Mouse (Mus musculus) forebrain, embryonic 13.5 days (tissue): ENCODE measurements around the gene Flrt1. TPM values are rescaled to one million over a fixed set of nuclear protein-coding genes. Genes with fewer than 3 reads are reported as not detected.
A peak's percentile ranks its signal among the peaks of the same experiment; 100 is the strongest.

ENCODE experiments used
- ATAC-seq: fragments of 200-750 bp; cut with Nextera tagmentation; 2 replicates; pipeline ENCODE4 v1.8.0; 2017
- H3K27ac ChIP-seq: fragments of 300-500 bp; sonication (generic); 2 replicates; pipeline ENCODE4 v1.5.1; 2015; ENCODE audit warnings: inconsistent platforms, mild to moderate bottlenecking, moderate library complexity
- H3K27me3 ChIP-seq: fragments of 300-500 bp; sonication (generic); 2 replicates; pipeline ENCODE4 v1.6.1; 2015; ENCODE audit warnings: mild to moderate bottlenecking, inconsistent platforms
- H3K36me3 ChIP-seq: fragments of 300-500 bp; sonication (generic); 2 replicates; pipeline ENCODE4 v1.6.1; 2015; ENCODE audit warnings: mild to moderate bottlenecking, inconsistent platforms; ENCODE audit not compliant: poor library complexity, severe bottlenecking
- H3K4me1 ChIP-seq: fragments of 300-500 bp; sonication (generic); 2 replicates; pipeline ENCODE4 v1.6.1; 2015; ENCODE audit warnings: inconsistent platforms
- H3K4me2 ChIP-seq: fragments of 300-500 bp; sonication (generic); 2 replicates; pipeline ENCODE4 v1.6.1; 2015; ENCODE audit warnings: inconsistent platforms, mild to moderate bottlenecking, moderate library complexity
- H3K4me3 ChIP-seq: fragments of 300-500 bp; sonication (generic); 2 replicates; pipeline ENCODE4 v1.5.1; 2015; ENCODE audit warnings: mild to moderate bottlenecking, inconsistent platforms
- H3K9ac ChIP-seq: fragments of 300-500 bp; sonication (generic); 2 replicates; pipeline ENCODE4 v1.6.1; 2015; ENCODE audit warnings: mild to moderate bottlenecking, inconsistent platforms
- H3K9me3 ChIP-seq: fragments of 300-500 bp; sonication (generic); replicated peaks from 2 replicates; pipeline ENCODE4 v1.6.1; 2016; ENCODE audit warnings: inconsistent platforms
- WGBS: fragments of 180-500 bp; shearing (Covaris S2); methylation state at CpG from one replicate; pipeline ENCODE4 v1.1.7; 2015; 5-methylcytosine and 5-hydroxymethylcytosine counted together
- polyA plus RNA-seq: library from polyadenylated mRNA; unstranded; fragments of >200 nt; fragmentation: Nextera tagmentation; extraction: Ambion mirVana; gene quantifications from 2 replicates; pipeline ENCODE4 v1.2.1, GENCODE M21; 2015

Gene Flrt1
- polyA plus RNA-seq, 1 experiment from 2014 or later: 11.3 TPM

DNA sequence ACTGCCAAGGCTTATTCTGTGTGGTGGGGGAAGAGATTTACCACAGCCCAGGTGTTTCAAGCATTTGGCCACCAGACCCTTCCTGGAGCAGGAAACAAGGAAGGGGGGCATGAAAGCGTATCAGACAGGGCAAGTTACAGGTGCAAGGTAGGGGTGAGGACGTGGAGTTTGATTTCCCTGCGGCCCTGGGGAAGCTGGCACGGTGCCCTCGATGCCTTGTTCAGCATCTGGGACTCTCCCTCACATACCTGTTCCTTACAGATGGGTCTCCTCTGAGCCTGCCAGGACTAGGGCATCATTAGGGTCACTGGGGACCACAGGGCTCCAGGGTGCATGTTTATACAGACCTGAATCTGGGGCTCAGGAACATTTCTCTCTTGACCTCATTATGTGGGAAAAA is 12.8 kb downstream of the Flrt1 start:
- no peak for ATAC-seq
- Histone ChIP-seq H3K9me3 (no peaks in the 10 kb centered on the region), H3K9ac (peak overlapping the region; percentile 26; the same call in 1 of the 2 replicates), H3K4me1 (peaks cover 64% of the 10 kb centered on the region), H3K4me3 (no peak overlapping the region), H3K27me3 (peaks cover 8% of the 10 kb centered on the region; the same call in 1 of the 2 replicates), H3K36me3 (peaks cover 14% of the 10 kb centered on the region; the same call in 1 of the 2 replicates), H3K4me2 (no peak overlapping the region), H3K27ac (peak overlapping the region; percentile 93; the same call in 1 of the 2 replicates)
- WGBS: 74% methylated on average over 5 of the region's 5 CpGs

DNA sequence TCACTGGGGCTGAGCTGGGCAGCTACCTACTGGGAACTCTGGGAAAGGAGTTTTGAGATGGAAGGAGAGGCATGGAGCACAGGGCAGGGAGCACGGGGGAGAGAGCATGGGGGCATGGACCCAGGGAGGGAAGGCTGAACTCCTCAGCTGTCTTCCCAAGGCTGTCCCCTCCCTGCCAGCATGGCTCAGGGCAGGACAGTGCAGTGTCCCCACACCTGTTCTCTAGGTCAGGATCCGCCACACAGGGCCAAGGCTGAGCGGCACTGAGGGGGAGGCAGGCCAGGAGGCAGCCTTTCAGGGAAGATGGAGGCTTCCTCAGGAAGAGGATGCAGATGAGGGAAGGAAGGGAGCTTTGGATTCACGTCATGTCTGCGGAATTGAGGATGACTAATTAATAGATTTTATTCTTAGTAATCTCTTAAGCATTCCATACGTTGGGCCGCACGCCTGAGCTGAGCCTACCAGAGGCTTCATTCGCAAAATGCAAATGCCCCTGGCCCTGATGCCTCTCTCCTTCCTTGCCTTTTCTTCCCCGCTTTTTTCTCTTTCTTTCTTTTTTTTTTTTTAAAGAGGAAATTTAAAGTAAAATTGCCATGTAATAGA is 14.0 kb downstream of the Flrt1 start:
- WGBS: 31% methylated on average over 10 of the region's 10 CpGs
- Histone ChIP-seq H3K4me2 (no peak overlapping the region), H3K9ac (peak overlapping the region; percentile 1; the same call in 1 of the 2 replicates), H3K27ac (peak overlapping the region; percentile 93), H3K4me1 (peaks cover 71% of the 10 kb centered on the region), H3K9me3 (no peaks in the 10 kb centered on the region), H3K36me3 (peaks cover 14% of the 10 kb centered on the region; the same call in 1 of the 2 replicates), H3K4me3 (no peak overlapping the region), H3K27me3 (0 out of 2 replicates have a peak, but pooled peaks cover 4% of the 10 kb centered on the region)
- peak; percentile 9; the same call in 1 of the 2 replicates for ATAC-seq

DNA sequence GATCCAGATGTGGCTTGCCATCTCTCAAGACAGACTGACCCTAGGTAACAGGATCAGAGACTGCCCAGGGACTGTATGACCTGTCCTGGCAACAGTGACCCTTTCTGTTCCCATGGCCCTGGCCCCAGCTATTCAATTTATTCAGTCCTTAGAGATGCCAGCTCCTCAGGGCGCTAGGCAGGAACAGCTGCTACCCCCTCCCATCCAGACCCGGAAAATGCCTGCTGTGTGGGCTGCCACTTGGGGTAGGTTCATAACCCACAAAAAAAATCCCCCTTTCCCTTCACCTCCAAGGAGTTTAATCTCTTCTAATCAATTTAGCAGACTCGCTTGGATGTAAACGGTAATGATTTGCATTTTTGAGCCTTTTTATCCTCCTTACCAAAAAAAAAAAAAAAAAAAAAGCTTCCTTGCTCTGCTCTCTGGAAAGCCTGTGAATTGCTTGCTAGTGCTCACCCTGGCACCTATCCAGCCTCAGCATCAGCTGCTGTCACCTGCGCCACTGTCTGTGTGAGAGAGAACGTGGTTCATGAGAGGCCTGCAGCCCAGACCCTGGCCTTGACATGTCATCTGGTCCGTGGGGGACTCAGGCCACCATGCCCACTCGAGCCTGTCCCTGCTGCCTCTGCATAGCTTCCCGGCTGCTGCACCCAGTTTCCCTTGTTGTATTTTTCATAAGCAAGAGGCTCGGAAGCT is 15.0 kb downstream of the Flrt1 start:
- Histone ChIP-seq H3K9ac (peak overlapping the region; percentile 14; the same call in 1 of the 2 replicates), H3K27ac (peak overlapping the region; percentile 93), H3K4me1 (peaks cover 67% of the 10 kb centered on the region), H3K9me3 (no peaks in the 10 kb centered on the region), H3K4me3 (no peak overlapping the region), H3K36me3 (peaks cover 7% of the 10 kb centered on the region; the same call in 1 of the 2 replicates), H3K4me2 (peak overlapping the region; percentile 6; the same call in 1 of the 2 replicates), H3K27me3 (0 out of 2 replicates have a peak, but pooled peaks cover 3% of the 10 kb centered on the region)
- ATAC-seq: peak; percentile 60
- 7% methylated on average over 10 of the region's 10 CpGs for WGBS

DNA sequence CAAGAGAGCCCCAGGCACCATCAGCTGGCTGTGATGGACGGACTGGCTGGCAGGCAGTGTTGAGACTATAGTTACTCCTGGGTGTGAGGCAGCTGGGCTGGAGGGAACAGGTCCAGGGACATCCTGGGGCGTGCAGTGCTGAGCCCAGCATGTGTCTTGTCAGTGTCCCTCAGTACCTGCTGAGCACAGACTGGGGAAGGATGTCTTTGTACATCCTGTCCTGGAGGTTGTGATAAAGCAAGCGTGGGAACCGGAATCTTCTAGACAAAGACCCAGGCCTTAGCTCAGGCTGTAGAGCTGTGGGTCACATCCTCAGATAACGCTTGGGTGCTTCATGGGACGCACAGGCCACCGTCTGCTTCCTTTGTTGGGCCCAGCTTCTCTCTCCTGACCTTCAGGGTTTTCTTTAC is 15.7 kb downstream of the Flrt1 start:
- peak overlapping the region; percentile 93 for H3K27ac ChIP-seq
- 0 out of 2 replicates have a peak, but pooled peaks cover 3% of the 10 kb centered on the region for H3K27me3 ChIP-seq
- peaks cover under 1% of the 10 kb centered on the region; the same call in 1 of the 2 replicates for H3K36me3 ChIP-seq
- 40% methylated on average over 7 of the region's 7 CpGs for WGBS
- no peak overlapping the region for H3K4me2 ChIP-seq
- peaks cover 74% of the 10 kb centered on the region for H3K4me1 ChIP-seq
- no peak overlapping the region for H3K4me3 ChIP-seq
- H3K9me3 ChIP-seq: no peaks in the 10 kb centered on the region
- ATAC-seq: no peak
- H3K9ac ChIP-seq: peak overlapping the region; percentile 14; the same call in 1 of the 2 replicates

DNA sequence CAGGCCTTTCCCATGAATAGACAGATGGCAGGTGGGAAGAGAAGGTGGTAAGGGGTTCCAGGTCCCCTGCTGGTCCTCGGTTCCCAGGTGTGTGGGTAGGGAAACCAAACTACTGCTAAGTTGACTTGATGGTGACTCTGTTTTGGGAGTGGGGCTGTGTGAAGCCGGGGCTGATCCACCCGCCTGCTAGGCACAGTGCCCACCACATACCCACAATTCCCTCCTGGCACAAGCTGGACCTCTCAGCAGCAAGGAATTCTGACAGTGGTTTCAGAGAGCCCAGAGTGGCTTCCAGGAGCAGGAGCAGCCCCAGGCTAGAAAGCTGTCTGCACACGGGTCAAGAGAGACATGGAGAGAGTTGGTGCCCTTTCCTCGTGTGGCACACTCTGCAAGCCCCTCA is 16.5 kb downstream of the Flrt1 start:
- Histone ChIP-seq H3K27ac (peak overlapping the region; percentile 55; the same call in 1 of the 2 replicates), H3K9me3 (no peaks in the 10 kb centered on the region), H3K4me3 (no peak overlapping the region), H3K4me2 (no peak overlapping the region), H3K27me3 (0 out of 2 replicates have a peak, but pooled peaks cover 3% of the 10 kb centered on the region), H3K36me3 (no peaks in the 10 kb centered on the region), H3K9ac (no peak overlapping the region), H3K4me1 (peaks cover 82% of the 10 kb centered on the region)
- no peak for ATAC-seq
- WGBS: 69% methylated on average over 5 of the region's 5 CpGs

DNA sequence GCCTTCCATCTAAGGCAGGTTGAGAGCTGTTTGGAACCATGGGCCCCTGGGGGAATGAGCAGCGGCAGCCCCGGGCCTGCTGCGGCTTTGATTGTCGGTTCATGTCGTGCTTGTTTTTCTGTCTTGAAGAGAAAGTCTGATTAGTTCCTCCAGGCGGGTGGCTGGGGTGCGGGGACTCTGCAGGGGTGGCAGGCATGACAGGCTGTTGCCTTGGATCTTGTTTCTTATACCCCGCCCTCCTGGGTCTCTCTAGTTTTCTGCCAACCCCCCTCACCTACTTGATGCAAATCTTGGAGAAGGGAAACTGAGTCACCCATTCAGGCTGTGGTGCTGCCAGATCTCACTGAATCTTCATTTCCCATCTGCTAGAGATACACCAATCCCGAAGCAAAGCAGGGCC is 17.0 kb downstream of the Flrt1 start:
- Histone ChIP-seq H3K9me3 (no peaks in the 10 kb centered on the region), H3K4me3 (no peak overlapping the region), H3K4me1 (peaks cover 85% of the 10 kb centered on the region), H3K9ac (no peak overlapping the region), H3K36me3 (no peaks in the 10 kb centered on the region), H3K27ac (peak overlapping the region; percentile 55), H3K4me2 (no peak overlapping the region), H3K27me3 (0 out of 2 replicates have a peak, but pooled peaks cover 3% of the 10 kb centered on the region)
- WGBS: 12% methylated on average over 9 of the region's 9 CpGs
- no peak for ATAC-seq

DNA sequence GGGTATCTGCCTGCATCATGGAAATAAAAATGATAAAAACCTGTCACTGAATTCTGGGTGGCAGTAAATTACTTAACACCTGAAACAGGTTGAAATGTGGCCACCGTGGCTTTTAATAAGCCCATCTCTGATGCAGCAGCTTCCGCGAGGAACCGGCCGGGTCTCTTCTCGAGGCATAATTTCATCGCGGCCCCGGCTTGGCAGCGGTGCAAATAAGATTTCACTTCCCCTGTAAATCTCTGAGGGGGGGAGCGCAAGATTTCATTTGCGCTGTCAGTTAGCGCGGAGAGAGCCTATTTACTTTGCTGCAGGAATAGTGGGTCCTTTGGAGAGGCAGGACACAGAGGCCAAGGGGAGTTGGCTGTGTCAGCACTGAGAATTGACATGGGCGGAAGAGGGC is 20.8 kb downstream of the Flrt1 start:
- ATAC-seq: no peak
- WGBS: 46% methylated on average over 15 of the region's 15 CpGs
- Histone ChIP-seq H3K27ac (peak overlapping the region; percentile 89), H3K36me3 (no peaks in the 10 kb centered on the region), H3K27me3 (0 out of 2 replicates have a peak, but pooled peaks cover 3% of the 10 kb centered on the region), H3K9ac (no peak overlapping the region), H3K4me1 (peaks cover 70% of the 10 kb centered on the region), H3K4me3 (no peak overlapping the region), H3K9me3 (no peaks in the 10 kb centered on the region), H3K4me2 (no peak overlapping the region)

DNA sequence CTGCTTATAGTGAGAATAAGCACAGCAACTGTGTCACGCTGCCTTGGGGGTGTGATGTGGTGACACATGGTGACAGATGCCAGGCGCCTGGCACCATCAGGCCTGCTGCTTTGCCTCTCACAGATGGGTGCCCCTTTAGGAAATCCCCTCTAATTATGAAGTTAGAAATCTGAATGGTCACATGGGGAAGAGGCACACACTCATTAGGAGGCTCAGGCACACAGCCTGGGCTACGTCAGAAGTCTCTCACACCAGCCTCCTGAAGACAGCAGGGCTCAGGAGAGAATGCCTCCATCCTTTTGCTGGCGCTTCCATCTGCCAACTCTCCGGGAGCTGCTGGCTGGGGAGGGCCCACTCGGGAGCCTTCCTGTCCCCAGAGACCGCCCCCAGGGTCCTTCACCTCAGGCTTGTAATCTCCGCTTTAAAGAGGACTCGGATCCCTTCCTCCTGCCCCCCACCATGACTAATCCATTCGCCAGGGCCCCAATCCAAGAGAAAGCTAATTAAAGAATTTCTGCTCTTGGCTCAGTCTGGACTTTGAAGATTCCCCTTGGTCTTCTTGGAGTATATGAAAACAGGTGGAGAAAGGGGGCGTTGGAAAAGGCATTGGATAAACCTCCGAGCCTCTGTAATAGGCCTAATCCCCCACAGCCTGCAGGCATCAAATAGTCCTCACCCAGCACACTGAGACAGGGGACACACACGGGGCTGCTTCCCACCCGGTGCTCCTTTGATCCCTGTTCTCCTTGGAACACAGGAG is 22.3 kb downstream of the Flrt1 start:
- Histone ChIP-seq H3K9ac (no peak overlapping the region), H3K9me3 (no peaks in the 10 kb centered on the region), H3K27me3 (peaks cover 6% of the 10 kb centered on the region; the same call in 1 of the 2 replicates), H3K4me1 (peaks cover 63% of the 10 kb centered on the region), H3K27ac (peak overlapping the region; percentile 89), H3K4me2 (no peak overlapping the region), H3K4me3 (no peak overlapping the region), H3K36me3 (no peaks in the 10 kb centered on the region)
- 12% methylated on average over 14 of the region's 14 CpGs for WGBS
- peak; percentile 90 for ATAC-seq

DNA sequence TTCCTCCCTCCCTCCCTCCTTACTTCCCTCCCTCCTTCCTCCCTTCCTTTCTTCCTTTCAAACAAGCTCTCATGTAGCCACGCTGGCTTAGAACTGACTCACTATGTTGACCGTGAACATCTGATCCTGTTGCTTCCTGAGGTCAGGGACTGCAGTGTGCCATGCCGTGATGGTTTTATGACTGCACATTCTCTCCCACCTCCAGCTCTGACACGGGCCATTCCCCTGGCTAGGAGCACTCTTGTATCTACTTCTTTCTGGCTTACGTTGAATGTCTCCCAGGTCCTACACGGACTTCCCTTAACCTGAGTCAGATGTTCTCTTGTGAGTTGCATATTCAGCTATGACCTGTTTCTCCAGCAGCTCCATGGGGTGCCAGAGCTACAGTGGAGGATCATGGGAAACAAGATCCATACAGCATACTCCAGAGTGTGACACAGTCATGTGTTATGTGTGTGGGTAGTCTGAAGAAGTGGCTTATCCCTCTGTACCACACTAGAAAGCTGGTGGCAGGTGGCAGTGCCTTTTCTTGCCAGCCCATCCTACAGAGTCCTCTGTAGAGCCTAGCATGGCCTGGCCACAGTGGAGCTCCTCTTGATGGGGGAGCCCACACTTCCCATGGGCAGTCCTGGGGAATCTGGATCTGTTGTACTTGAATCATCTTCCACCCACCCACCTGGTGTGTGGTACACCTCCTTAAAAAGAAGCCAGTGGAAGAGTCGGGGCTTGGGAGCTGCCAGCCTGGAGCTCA is 23.8 kb downstream of the Flrt1 start:
- no peak overlapping the region for H3K4me3 ChIP-seq
- H3K4me1 ChIP-seq: peaks cover 55% of the 10 kb centered on the region
- H3K9ac ChIP-seq: no peak overlapping the region
- H3K27me3 ChIP-seq: peaks cover 2% of the 10 kb centered on the region; the same call in 1 of the 2 replicates
- no peak overlapping the region for H3K4me2 ChIP-seq
- ATAC-seq: no peak
- H3K36me3 ChIP-seq: no peaks in the 10 kb centered on the region
- no peaks in the 10 kb centered on the region for H3K9me3 ChIP-seq
- peak overlapping the region; percentile 89; the same call in 1 of the 2 replicates for H3K27ac ChIP-seq
- 85% methylated on average over 7 of the region's 7 CpGs for WGBS

DNA sequence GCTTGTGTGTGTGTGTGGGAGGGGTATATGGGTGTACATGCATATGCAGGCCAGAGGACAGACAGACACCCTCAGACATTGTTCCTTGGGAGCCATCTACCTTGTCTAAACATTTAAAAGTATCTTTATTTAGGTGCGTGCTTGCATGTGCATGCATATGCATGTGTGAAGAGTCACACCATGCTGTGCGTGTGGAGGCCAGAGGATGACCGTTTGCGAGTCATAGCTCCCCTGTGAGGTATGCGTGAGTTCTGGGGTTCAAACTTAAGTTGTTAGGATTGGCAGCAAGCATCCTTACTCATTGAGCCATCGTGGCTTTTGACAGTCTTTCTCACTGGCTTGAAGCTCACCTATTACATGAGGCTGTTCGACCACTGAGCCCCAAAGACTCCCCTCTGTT is 27.3 kb downstream of the Flrt1 start:
- Histone ChIP-seq H3K36me3 (no peaks in the 10 kb centered on the region), H3K4me1 (peaks cover 47% of the 10 kb centered on the region), H3K9ac (no peak overlapping the region), H3K4me2 (no peak overlapping the region), H3K4me3 (no peak overlapping the region), H3K27ac (no peak overlapping the region), H3K27me3 (peaks cover 2% of the 10 kb centered on the region; the same call in 1 of the 2 replicates), H3K9me3 (no peaks in the 10 kb centered on the region)
- 90% methylated on average over 7 of the region's 7 CpGs for WGBS
- ATAC-seq: no peak

DNA sequence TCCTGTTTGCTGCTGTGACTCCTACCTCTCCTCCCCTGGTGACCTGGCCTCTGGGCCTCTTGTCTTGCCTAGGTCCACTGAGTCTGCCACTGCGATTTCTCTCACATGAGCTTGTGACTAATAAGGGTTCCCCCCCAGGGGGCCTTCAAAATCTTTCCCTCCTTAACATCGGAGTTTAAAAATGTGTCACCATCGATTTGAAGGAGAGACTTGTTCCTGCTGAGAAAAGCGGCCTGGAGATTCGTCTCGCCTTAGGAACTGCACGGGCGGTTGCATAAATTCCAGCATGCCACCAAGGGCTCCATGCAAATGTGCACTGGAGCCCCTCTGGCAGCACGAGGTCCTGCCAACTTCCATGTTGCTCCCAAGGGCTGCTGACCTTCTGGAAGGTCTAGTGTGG is 27.9 kb downstream of the Flrt1 start:
- Histone ChIP-seq H3K36me3 (no peaks in the 10 kb centered on the region), H3K27ac (no peak overlapping the region), H3K4me2 (no peak overlapping the region), H3K4me1 (peaks cover 47% of the 10 kb centered on the region), H3K9ac (no peak overlapping the region), H3K27me3 (peaks cover 2% of the 10 kb centered on the region; the same call in 1 of the 2 replicates), H3K9me3 (no peaks in the 10 kb centered on the region), H3K4me3 (no peak overlapping the region)
- no peak for ATAC-seq
- WGBS: 63% methylated on average over 9 of the region's 9 CpGs
